Mouse (Mus musculus) fat pad, adult 2 months (tissue): Measurements from ENCODE around the gene D630045J12Rik.

ENCODE experiments used
- DNase-seq: peaks from one replicate; pipeline ENCODE4 v3.0.0-alpha.2; 2011; ENCODE audit warnings: low read depth, low spot score; ENCODE audit errors: extremely low read depth

D630045J12Rik gene

DNA sequence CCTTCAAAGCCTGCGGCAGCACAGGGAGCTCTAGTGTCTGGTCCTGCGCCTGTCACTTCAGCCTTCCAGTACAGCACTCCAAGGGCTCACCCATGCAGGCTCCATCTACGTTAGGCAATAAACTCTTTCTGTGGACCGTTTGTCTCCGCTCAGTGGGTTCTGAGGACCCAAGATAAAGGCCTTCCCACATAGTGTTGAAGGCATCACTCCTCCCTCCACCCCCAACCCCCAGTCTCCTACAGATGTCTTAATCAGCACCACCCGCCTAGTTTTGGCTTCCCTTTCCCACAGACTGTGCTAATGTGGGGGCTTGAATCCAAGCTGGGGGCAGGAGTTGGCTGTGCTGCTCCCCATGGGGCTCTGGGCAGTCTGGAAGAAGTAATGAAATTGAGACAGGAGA lies 150.0 kb downstream of the D630045J12Rik start:
- no peak for DNase-seq

DNA sequence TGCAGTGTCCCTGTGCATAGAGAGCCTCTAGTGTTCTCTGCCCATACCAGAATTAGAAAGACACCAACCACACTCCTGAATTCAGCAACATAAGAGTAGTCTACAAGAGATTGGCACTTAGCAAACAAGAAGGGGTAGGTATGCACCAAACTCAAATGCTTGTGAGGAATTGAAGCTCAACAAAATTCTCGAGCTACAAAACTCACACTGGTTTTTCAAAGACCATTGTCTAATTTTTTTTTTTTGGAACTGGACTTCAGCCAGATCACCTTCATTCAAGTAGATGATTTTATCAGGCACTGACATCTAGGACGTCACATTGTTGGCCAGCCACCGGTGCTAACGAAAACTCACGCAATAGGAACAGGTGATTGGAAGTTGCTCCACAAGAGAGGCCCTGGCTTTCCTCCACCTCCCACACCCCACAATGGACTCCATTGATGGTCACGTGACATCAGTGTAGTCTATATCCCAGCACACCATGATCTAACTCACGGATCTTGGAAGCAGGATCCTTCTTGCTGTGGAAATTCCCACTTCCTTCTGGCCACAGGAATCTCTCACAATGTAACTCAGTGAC lies 151.5 kb downstream of the D630045J12Rik start:
- DNase-seq: no peak

DNA sequence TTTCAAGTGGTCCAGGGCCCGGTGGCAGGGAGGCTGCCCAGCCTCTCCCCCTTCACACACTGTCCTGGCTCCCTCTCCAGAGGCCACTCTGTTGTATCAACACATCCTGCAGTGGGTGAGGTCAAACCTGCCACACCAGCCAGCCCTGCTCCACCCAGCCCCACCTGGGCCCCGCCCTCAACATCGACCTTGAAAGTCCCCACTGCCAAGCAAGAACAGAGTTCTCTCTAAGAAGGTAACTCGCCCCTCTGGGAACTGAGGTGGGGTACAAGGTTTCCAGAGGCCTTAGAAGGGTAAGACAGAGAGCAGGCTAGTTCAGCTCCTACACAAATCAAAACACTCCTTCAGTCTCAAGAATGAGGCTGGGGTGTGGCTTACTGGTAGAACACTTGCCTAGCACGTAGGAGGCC lies 156.8 kb downstream of the D630045J12Rik start:
- no peak for DNase-seq

- no peak for DNase-seq
These were observed 159.1 kb downstream of the D630045J12Rik start for GRCm38 (mm10) chr6:38094701-38095100.

DNA sequence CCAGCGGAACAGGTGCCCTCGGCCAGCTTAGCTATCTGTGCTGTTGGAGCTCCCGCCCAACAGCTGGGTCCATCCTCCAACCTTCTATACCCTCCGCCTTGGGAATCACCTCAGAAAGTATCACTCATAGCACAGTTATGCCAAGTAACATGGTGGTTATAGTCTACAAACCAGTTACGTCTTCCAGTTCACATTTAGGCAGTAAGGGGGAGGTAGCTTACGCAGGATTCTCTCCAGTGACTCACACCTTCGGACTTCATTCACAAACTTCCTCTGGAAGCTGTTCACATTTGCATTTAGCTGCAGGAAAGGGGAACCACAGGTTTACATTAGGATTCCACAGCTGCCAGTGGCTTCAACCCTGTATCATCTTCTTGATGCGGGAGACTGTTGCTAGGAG lies 161.3 kb downstream of the D630045J12Rik start:
- no peak for DNase-seq

DNA sequence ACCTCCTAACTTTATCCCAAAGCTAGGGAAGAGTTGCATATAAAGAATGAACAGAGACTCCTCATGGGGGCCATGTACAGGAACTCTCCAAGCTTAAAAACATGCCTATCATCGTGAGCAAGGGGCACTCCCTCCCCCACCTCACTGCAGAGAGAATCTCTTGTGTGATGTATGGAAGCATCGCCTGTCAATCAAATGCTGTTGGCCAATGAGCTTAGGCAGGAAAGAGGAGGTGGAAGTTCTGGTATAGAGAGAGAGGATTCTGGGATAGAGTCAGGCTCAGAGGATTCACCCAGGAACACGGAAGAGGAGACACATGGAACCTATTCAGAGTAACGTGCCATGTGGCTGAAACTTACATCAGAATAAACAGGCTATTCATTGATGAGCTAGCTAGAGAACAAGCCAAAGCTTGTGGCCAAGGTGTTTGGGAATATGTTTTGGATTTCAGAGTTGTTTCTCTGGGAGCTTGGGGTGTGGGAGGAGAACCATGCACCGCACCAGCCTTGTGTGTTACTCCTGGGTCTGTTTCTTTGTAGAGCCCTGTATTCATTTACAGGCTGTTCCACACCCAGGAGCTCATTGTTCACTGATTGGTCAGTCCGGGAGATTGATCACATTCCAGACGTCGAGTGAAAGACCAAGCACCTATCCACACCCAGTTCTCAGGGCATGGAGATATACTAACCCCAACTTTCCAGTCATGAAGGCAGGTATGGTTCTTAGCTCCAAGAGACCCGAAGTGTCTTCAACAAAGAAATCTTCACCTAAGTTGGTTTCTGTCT lies 166.4 kb downstream of the D630045J12Rik start:
- DNase-seq: no peak

DNA sequence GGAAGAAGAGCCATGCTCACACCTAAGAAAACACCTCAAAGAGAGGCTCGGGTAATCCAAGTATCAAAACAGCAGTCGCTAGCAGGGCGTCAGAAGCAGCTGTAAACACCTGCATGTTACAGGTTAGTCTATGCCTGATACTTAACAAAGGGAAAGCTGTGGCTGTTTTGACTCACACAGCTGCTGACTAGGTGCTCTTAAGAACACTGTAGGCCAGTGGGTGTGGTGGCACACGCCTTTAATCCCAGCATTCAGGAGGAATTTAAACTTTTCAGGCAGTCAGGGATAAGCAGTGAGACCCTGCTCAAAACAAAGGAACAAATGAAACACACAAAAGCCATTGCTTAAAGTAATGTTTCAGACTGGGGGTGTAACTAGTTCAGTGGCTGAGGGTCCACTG lies 170.6 kb downstream of the D630045J12Rik start:
- no peak for DNase-seq

DNA sequence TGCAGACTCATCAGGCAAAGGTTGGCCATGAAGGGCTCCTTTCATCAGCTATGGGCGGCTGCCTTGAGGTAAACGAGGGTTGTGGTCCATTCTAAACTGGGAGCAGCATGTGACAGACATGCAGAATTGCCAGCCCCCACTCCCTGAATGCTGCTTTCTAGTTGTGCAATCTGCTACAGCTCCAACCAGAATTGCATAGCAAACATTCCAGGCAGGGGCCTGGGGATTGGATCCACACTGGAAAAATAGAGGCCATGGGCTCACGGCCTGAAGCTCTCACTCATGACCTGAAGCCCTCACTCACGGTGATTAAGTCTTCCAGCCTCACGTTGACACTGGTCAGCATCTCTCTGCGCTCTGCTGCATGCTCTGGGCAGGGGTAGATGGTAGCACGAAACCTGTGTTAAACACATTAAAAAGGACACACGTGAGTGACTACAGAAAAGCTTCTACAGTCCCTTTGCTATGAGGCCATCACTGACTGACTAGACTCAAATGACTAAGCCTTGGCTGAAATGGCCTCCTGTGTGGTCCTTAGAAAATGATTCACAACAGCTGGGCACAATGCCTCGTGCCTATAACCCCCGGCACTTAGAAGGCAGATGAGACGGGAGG lies 172.0 kb downstream of the D630045J12Rik start:
- no peak for DNase-seq

GRCm38 (mm10) chr6:38080364-38080763 lies 173.4 kb downstream of the D630045J12Rik start:
- no peak for DNase-seq

GRCm38 (mm10) chr6:38073592-38073991 lies 180.2 kb downstream of the D630045J12Rik start:
- DNase-seq: no peak
